ENCODE assay signal across 8 mouse cellular contexts in the genomic region with DNA sequence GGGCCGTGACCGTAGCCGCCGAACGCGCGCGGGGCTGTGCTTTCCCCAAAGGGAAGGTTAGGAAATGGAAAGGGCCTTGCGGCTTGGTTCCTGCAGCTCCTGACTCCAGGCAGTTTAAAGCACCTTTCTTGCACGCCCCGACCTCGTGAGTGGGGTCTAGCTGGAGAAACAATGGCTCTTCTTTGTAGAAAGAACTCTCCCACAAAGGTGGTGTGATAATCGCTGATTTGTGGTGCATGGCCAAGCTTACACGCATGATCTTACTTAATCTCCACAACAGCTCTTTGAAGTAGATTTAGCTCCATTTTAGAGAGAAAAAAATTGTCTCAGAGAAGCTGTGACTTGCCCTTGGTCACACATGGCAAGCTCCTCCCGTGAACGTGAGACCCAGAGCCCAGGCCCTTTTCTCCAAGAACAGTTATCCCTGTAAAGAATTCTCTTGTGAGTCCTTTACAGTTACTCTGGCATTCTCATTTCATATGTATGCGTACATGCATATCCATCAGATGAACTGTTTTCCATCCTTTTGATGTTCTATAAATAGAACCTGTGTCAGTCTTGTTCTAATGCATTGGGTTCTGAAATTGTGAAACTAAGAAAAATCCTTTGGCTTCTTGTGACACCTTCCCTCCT. TPM values are rescaled to one million over a fixed set of nuclear protein-coding genes. Genes with fewer than 3 reads are reported as not detected.
DNase-seq lines count a peak whose midpoint lies in the region; ATAC-seq and TF ChIP-seq lines count a peak whose summit lies in the region.

No protein-coding gene starts in this region.

- peak overlapping the region; percentile 96 for H3K9ac ChIP-seq in limb, embryonic 15.5 days

- no peak for DNase-seq in frontal cortex, adult 2 months (ENCODE audit: extremely low spot score in 1 of 2, low spot score in 1 of 2)
- DNase-seq in testis, postnatal 10 days (ENCODE audit: low spot score) = no peak
- DNase-seq in thymus, postnatal 25 days = no peak
- DNase-seq in urinary bladder, postnatal 4 days (ENCODE audit: low spot score in 2 of 2) = no peak

- no peak for TF ChIP-seq CTCF in testis, adult 2 months (IDR thresholded peaks at IDR 0.05; ENCODE audit: control insufficient read depth, insufficient read depth, insufficient replicate concordance, low read depth, low read length)

- no peaks in the 10 kb centered on the region for H3K36me3 ChIP-seq in testis, adult 2 months (ENCODE audit: control insufficient read depth, insufficient read depth, low read length)
- H3K36me3 ChIP-seq in limb, embryonic 15.5 days = no peaks in the 10 kb centered on the region

- H3K27ac ChIP-seq in testis, adult 2 months (ENCODE audit: control insufficient read depth, insufficient read depth, low read depth, low read length) = peak overlapping the region; percentile 55
- peak overlapping the region; percentile 85; the same call in 1 of the 2 replicates for H3K27ac ChIP-seq in limb, embryonic 15.5 days

- H3K4me2 ChIP-seq in limb, embryonic 15.5 days = peak overlapping the region; percentile 78

- ATAC-seq in frontal cortex, adult (ENCODE audit: low TSS enrichment) = peak; percentile 17
- ATAC-seq in limb, embryonic 15.5 days (ENCODE audit: insufficient number of reproducible peaks, low FRiP score, low TSS enrichment, low read depth) = 0 out of 2 replicates have a peak, but pooled peaks have one; percentile 3
- ATAC-seq in erythroid progenitor cell, adult 5-6 weeks (replicated peaks; ENCODE audit: low FRiP score, poor library complexity, severe bottlenecking) = no peak

- H3K9me3 ChIP-seq in limb, embryonic 15.5 days = no peaks in the 10 kb centered on the region

- WGBS in limb, embryonic 15.5 days = 1% methylated on average over 17 of the region's 17 CpGs

- no peak for TF ChIP-seq POLR2A in testis, adult 2 months (IDR thresholded peaks at IDR 0.05; ENCODE audit: control insufficient read depth, low read depth, low read length)

- peak overlapping the region; percentile 91 for H3K4me3 ChIP-seq in testis, adult 2 months (ENCODE audit: control insufficient read depth, low read depth, low read length)
- H3K4me3 ChIP-seq in limb, embryonic 15.5 days = peak overlapping the region; percentile 95

- no peaks in the 10 kb centered on the region for H3K27me3 ChIP-seq in testis, adult 2 months (ENCODE audit: control insufficient read depth, insufficient read depth, low read length)
- H3K27me3 ChIP-seq in limb, embryonic 15.5 days = no peaks in the 10 kb centered on the region

- H3K4me1 ChIP-seq in testis, adult 2 months (ENCODE audit: control insufficient read depth, insufficient read depth, low read length) = peaks cover 7% of the 10 kb centered on the region
- peaks cover 20% of the 10 kb centered on the region for H3K4me1 ChIP-seq in limb, embryonic 15.5 days

RNA-seq across cellular contexts. Expression of a gene that starts 0.5 kb away (rescaled TPM):
- polyA plus RNA-seq in frontal cortex, adult 2 months (2012; rRNA removed) = 60.9 and 61.3 TPM in 2 replicates
- polyA plus RNA-seq in testis, adult 2 months (2012; rRNA removed) = 30.8 and 32.2 TPM in 2 replicates
- polyA plus RNA-seq in limb, embryonic 15.5 days (2015; fragmentation: Nextera tagmentation; extraction: Ambion mirVana) = 40.4 and 45.9 TPM in 2 replicates
- total RNA-seq in erythroid progenitor cell, adult 5-6 weeks (2015; ENCODE audit: low replicate concordance) = 2.5 and 5.8 TPM in 2 replicates
- total RNA-seq in erythroid progenitor cell, adult 5-6 weeks (2017; ENCODE audit: low replicate concordance) = 5.6 and 11.2 TPM in 2 replicates
